Mouse (Mus musculus): ENCODE data around the gene Foxn4. TPM values are rescaled to one million over a fixed set of nuclear protein-coding genes. Genes with fewer than 3 reads are reported as not detected.

The Foxn4 gene
- total RNA-seq (2023) = not detected

GRCm38 (mm10) chr5:114273693-114274402 lies at the start of gene Foxn4:
Gene Foxn4 (minus strand): TSS chr5:114273807.

DNA sequence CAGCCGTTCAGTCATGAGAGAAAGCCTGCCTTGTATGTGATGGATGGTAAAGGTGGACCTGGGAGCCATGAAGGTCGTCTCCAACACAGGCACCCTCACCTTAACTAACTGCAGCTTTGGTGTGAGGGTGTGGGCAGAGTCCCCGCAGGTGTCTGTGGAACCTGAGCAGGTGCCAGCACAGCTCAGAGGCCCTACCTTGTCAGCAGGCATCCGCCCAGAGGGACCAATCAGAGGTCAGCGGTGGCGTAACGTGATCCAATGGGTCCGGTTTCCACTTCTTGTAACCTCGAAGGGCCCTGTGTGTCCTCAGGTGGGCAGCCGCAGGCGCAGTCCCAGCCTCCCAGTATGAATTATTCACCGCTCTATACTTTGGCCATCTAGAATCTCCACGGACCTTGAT lies 15.3 kb upstream of the Foxn4 start, which contains the start of gene Myo1h:
TSS of gene Myo1h (plus strand) at position 293 of the 400 bp plus-strand sequence.

Other genes with a start within 250 kb of the Foxn4 start
- gene Usp30, start 208.3 kb downstream of the Foxn4 start, total RNA-seq (2023) = 10 to 100 TPM; 25.8 to 26.6 TPM
- not detected for gene Svop, start 182.2 kb downstream of the Foxn4 start, total RNA-seq (2023)
- 10 to 100 TPM in 1 of 2 experiments, 1 to 10 TPM in 1; 7.4 to 14.7 TPM for gene Alkbh2, start 145.6 kb downstream of the Foxn4 start, total RNA-seq (2023)
- 10 to 100 TPM; 20.7 to 22.1 TPM for gene Ung, start 143.4 kb downstream of the Foxn4 start, total RNA-seq (2023)
- 1 to 10 TPM; 3.3 to 3.8 TPM for gene Acacb, start 127.3 kb downstream of the Foxn4 start, total RNA-seq (2023)
- gene Myo1h, start 15.4 kb upstream of the Foxn4 start, total RNA-seq (2023) = 10 to 100 TPM; 30.3 to 31.1 TPM
- gene Kctd10, start 106.7 kb upstream of the Foxn4 start, total RNA-seq (2023) = 10 to 100 TPM; 76.2 to 76.3 TPM
- gene Ube3b, start 106.8 kb upstream of the Foxn4 start, total RNA-seq (2023) = 10 to 100 TPM; 53.3 to 57.7 TPM
- 10 to 100 TPM in 1 of 2 experiments, 1 to 10 TPM in 1; 8.5 to 11.3 TPM for gene Mmab, start 170.3 kb upstream of the Foxn4 start, total RNA-seq (2023)
- gene Mvk, start 170.5 kb upstream of the Foxn4 start, total RNA-seq (2023) = 10 to 100 TPM; 10.8 to 11.0 TPM